Mouse (Mus musculus) limb, embryonic 15.5 days (tissue): Measurements from ENCODE around the gene Tchhl1. TPM values are rescaled to one million over a fixed set of nuclear protein-coding genes. Genes with fewer than 3 reads are reported as not detected.

Experiments
- ATAC-seq: fragments of 200-750 bp; cut with Nextera tagmentation; 2 replicates; pipeline ENCODE4 v1.8.0; 2017; ENCODE audit warnings: low read depth, moderate TSS enrichment; ENCODE audit not compliant: insufficient number of reproducible peaks, low FRiP score, low TSS enrichment
- H3K27ac ChIP-seq: fragments of 300-500 bp; sonication (generic); 2 replicates; pipeline ENCODE4 v1.5.1; 2015; ENCODE audit warnings: moderate library complexity, mild to moderate bottlenecking, inconsistent platforms
- H3K27me3 ChIP-seq: fragments of 300-500 bp; sonication (generic); 2 replicates; pipeline ENCODE4 v1.6.1; 2015; ENCODE audit warnings: inconsistent platforms
- H3K36me3 ChIP-seq: fragments of 300-500 bp; sonication (generic); 2 replicates; pipeline ENCODE4 v1.6.1; 2015; ENCODE audit warnings: inconsistent platforms
- H3K4me1 ChIP-seq: fragments of 300-500 bp; sonication (generic); 2 replicates; pipeline ENCODE4 v1.6.1; 2015; ENCODE audit warnings: inconsistent platforms
- H3K4me2 ChIP-seq: fragments of 300-500 bp; sonication (generic); 2 replicates; pipeline ENCODE4 v1.6.1; 2015; ENCODE audit warnings: mild to moderate bottlenecking, inconsistent platforms
- H3K4me3 ChIP-seq: fragments of 300-500 bp; sonication (generic); 2 replicates; pipeline ENCODE4 v1.5.1; 2015; ENCODE audit warnings: mild to moderate bottlenecking, inconsistent platforms
- H3K9ac ChIP-seq: fragments of 300-500 bp; sonication (generic); 2 replicates; pipeline ENCODE4 v1.6.1; 2015; ENCODE audit warnings: inconsistent platforms
- H3K9me3 ChIP-seq: fragments of 300-500 bp; sonication (generic); 2 replicates; pipeline ENCODE4 v1.6.1; 2016; ENCODE audit warnings: inconsistent platforms
- WGBS: fragments of 180-500 bp; shearing (Covaris S2); methylation state at CpG from one replicate; pipeline ENCODE4 v1.1.7; 2015; 5-methylcytosine and 5-hydroxymethylcytosine counted together
- microRNA-seq: library from miRNA; unstranded; fragments of <30 nt; microRNA quantifications from one replicate; pipeline ENCODE4, GENCODE M21; 2016
- polyA plus RNA-seq: library from polyadenylated mRNA; unstranded; fragments of >200 nt; fragmentation: Nextera tagmentation; extraction: Ambion mirVana; gene quantifications from 2 replicates; pipeline ENCODE4 v1.2.1, GENCODE M21; 2015

Tchhl1 gene
- polyA plus RNA-seq, 1 experiment from 2014 or later = not detected

DNA sequence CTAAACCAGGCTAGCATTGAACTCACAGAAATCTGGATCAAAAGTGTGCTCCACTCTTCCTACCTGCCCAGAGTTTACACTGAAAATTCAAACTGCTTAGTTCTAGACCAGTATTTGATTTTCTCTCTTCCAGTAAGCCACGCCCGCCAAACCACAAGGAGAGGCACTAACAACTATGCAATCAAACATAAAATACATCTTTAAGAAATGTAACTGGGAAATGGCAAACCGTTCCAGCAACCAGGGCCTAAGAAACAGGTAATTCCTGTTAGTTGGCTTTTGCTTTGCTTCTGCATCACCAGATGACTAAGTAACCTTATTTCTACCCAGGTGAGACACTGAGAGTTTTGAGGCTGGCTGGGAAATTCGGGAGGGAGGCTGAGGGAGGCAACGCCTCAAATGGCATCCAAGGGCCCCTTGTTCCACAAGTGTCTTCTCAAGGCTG lies 38.3 kb downstream of the Tchhl1 start:
- no peaks in the 10 kb centered on the region for H3K9me3 ChIP-seq
- ATAC-seq = no peak
- no peaks in the 10 kb centered on the region for H3K27me3 ChIP-seq
- H3K36me3 ChIP-seq = no peaks in the 10 kb centered on the region
- H3K4me3 ChIP-seq = no peak overlapping the region
- H3K4me1 ChIP-seq = no peaks in the 10 kb centered on the region; the same call in 1 of the 2 replicates
- no peak overlapping the region for H3K4me2 ChIP-seq
- H3K27ac ChIP-seq = 0 out of 2 replicates have a peak overlapping the region, but pooled peaks have one; percentile 6
- no peak overlapping the region for H3K9ac ChIP-seq
- 60% methylated on average over 5 of the region's 5 CpGs for WGBS

DNA sequence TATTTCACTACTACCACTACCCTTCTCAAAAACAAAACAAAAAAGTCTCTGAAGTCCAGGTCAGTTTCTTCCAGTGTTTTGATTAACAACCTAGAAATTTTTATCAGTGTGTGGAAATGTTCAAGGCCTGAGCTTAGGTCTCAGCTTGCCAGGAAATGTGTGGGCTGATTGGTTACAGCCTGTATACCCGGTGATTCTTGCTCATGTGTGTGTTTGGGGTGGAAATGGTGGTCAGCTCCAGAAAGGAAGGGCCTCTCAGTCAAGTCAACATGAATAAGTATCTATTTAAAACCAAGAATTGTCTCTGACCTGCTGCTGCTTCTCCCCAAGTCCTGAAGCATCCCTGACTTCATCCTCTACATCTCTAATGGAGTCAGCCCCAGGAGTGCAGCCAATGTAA lies 40.7 kb downstream of the Tchhl1 start:
- WGBS = 45% methylated on average over 1 of the region's 1 CpGs
- Histone ChIP-seq H3K4me2 (no peak overlapping the region), H3K36me3 (no peaks in the 10 kb centered on the region), H3K4me1 (no peaks in the 10 kb centered on the region; the same call in 1 of the 2 replicates), H3K9ac (no peak overlapping the region), H3K27ac (no peak overlapping the region), H3K27me3 (no peaks in the 10 kb centered on the region), H3K9me3 (no peaks in the 10 kb centered on the region), H3K4me3 (no peak overlapping the region)
- ATAC-seq = no peak

DNA sequence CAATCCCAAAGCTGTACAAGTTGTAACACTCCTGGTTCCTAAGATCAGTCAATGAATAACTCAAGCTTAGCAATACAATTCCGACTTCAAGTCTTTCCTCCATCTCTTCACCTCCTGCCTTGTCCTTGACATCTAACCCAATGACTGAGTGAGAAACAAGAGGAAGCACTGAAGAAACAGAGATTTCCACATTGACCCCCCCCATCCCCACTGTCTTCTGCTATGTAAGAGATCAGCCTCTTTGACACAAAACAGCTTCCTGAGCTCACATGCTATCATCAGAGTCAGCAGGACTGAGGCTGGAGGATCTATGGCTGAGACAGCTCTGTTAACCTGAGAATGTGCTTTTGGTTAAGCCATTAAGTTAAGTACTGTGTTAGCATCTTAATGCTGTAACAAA lies 42.5 kb downstream of the Tchhl1 start:
- Histone ChIP-seq H3K4me3 (no peak overlapping the region), H3K9ac (no peak overlapping the region), H3K27me3 (no peaks in the 10 kb centered on the region), H3K27ac (no peak overlapping the region), H3K9me3 (no peaks in the 10 kb centered on the region), H3K36me3 (no peaks in the 10 kb centered on the region), H3K4me2 (no peak overlapping the region), H3K4me1 (no peaks in the 10 kb centered on the region; the same call in 1 of the 2 replicates)
- 90% methylated on average over 1 of the region's 1 CpGs for WGBS
- no peak for ATAC-seq

DNA sequence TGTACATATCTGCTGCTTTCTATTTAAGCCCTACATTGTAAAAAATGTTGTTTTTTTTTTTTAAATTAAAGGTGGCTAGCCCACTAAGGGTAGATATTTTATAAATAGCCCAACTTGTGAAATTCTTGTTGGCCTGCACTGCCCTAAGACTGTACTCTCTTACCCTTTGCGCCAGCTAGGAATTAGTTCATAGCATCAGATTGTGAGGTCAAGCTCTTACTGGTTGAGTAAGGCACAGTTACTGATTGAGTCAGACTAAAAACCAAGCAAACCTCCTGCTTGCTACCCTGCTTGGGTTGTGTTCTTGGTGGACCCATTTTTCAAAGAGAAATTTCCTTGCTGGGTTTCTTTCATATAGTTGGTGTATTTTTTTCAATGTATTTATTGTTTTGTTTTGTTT lies 43.2 kb downstream of the Tchhl1 start:
- WGBS = 90% methylated on average over 1 of the region's 1 CpGs
- no peak for ATAC-seq

DNA sequence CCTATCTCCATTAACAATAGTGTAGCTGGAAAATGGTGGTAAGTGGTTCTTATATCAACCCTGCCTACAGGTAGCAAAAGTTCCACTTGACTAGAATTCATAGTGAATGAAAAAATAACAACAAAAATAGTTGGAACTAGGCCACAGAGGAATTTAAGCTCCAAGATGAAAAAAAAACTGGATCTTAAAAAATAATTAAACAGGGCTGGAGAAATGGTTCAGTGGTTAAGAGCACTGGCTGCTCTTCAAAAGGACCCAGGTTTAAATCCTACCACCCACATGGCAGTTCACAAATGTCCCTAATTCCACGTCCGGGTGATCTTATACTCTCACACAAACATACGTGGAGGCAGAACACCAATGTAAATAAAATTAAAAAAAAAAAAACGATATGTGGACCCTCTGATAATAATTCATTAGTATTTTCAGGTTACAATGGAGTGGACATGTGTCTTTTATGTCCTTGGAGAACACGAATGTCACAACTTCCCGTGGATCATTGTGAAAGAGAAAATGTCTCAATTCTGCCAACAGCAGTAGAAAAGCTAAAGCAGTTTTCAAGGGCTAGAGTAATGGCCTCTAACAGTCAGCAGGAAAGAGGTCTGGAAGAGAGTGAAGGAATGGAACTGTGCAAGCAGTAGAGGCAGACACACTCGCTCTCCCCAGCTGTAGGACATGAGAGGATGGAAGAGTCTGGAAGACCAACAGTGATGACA lies 44.0 kb downstream of the Tchhl1 start:
- no peaks in the 10 kb centered on the region for H3K27me3 ChIP-seq
- ATAC-seq = no peak
- H3K4me2 ChIP-seq = no peak overlapping the region
- H3K9ac ChIP-seq = no peak overlapping the region
- WGBS = 74% methylated on average over 7 of the region's 7 CpGs
- H3K4me1 ChIP-seq = no peaks in the 10 kb centered on the region
- no peaks in the 10 kb centered on the region for H3K36me3 ChIP-seq
- no peak overlapping the region for H3K4me3 ChIP-seq
- H3K27ac ChIP-seq = no peak overlapping the region
- no peaks in the 10 kb centered on the region for H3K9me3 ChIP-seq

More for the DNA sequence above, 43.2 kb downstream of the Tchhl1 start:
- no peak overlapping the region for H3K9ac ChIP-seq
- H3K4me1 ChIP-seq = no peaks in the 10 kb centered on the region
- H3K27me3 ChIP-seq = no peaks in the 10 kb centered on the region
- H3K27ac ChIP-seq = no peak overlapping the region
- no peaks in the 10 kb centered on the region for H3K9me3 ChIP-seq
- no peak overlapping the region for H3K4me2 ChIP-seq
- no peak overlapping the region for H3K4me3 ChIP-seq
- H3K36me3 ChIP-seq = no peaks in the 10 kb centered on the region

DNA sequence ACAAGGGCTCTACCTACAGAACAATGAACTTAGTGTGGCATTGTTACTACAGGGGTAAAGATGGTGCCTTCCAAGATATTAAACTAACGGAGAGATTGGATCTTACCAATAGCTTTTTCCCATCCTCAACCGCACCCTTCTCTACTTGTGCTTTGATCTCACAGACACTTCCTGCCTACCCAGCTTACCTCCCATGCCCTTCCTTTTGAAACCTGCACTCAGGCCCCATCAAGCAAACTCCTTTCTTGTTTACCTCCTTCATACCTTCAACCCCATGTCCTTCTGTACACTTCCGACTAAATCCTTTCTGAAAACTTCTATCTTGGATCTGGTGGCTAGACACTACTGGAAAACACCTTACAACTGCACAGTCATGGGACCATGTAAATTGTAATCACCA lies 46.1 kb downstream of the Tchhl1 start:
- H3K4me1 ChIP-seq = no peaks in the 10 kb centered on the region
- ATAC-seq = no peak
- H3K4me2 ChIP-seq = no peak overlapping the region
- no peak overlapping the region for H3K4me3 ChIP-seq
- no peak overlapping the region for H3K9ac ChIP-seq
- no peak overlapping the region for H3K27ac ChIP-seq
- WGBS = 93% methylated on average over 3 of the region's 3 CpGs
- no peaks in the 10 kb centered on the region for H3K36me3 ChIP-seq
- no peaks in the 10 kb centered on the region for H3K9me3 ChIP-seq
- no peaks in the 10 kb centered on the region for H3K27me3 ChIP-seq

DNA sequence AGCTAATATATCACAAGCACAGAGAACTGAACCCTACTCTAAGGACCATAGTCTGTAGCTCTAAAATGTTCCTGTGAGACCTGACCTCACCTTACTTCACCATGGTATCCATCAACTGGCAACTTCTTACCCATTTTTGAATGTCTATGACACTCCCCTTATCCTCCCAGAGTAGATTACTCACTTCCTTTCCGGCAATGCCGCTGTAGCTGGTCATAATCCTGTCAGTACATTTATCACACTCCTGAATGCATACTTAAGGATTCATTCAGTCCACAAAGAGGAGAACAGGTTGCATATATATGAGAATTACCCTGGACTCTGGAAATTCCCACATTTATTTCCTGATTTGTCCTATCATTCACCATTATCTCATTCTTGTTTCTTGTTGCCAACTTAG lies 48.8 kb downstream of the Tchhl1 start:
- no peak overlapping the region for H3K27ac ChIP-seq
- ATAC-seq = no peak
- no peak overlapping the region for H3K4me3 ChIP-seq
- H3K4me2 ChIP-seq = no peak overlapping the region
- no peaks in the 10 kb centered on the region for H3K27me3 ChIP-seq
- peaks cover 10% of the 10 kb centered on the region for H3K4me1 ChIP-seq
- H3K36me3 ChIP-seq = no peaks in the 10 kb centered on the region
- H3K9ac ChIP-seq = no peak overlapping the region
- 85% methylated on average over 2 of the region's 2 CpGs for WGBS
- H3K9me3 ChIP-seq = no peaks in the 10 kb centered on the region

DNA sequence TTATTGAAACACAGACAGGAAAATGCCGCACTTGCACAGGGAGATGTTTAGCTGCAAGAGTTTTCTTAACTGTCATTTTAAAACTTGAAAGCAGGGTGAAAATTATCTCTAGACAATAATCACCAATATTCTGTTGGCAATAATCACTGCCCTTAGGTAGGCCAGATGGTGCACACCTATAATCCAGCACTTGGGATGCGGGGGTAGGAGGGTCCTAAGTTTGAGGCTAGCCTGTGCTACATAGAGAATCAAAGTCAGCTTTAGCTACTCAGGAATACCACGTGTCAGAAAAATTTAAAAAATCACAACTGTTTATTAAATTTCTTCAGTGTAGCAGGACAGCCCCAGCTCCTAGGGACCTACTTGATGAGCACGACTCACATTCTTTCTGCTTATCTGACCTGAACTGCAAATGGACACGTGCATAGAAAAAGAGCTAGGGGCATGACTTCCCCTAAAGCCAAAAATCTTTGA lies 51.3 kb downstream of the Tchhl1 start:
- H3K4me3 ChIP-seq = peak overlapping the region; percentile 73
- peak; percentile 15; the same call in 1 of the 2 replicates for ATAC-seq
- no peaks in the 10 kb centered on the region for H3K27me3 ChIP-seq
- H3K4me1 ChIP-seq = peaks cover 23% of the 10 kb centered on the region
- H3K27ac ChIP-seq = peak overlapping the region; percentile 97
- H3K36me3 ChIP-seq = peaks cover 7% of the 10 kb centered on the region; the same call in 1 of the 2 replicates
- 50% methylated on average over 5 of the region's 5 CpGs for WGBS
- H3K9me3 ChIP-seq = no peaks in the 10 kb centered on the region
- peak overlapping the region; percentile 47 for H3K4me2 ChIP-seq
- H3K9ac ChIP-seq = no peak overlapping the region

DNA sequence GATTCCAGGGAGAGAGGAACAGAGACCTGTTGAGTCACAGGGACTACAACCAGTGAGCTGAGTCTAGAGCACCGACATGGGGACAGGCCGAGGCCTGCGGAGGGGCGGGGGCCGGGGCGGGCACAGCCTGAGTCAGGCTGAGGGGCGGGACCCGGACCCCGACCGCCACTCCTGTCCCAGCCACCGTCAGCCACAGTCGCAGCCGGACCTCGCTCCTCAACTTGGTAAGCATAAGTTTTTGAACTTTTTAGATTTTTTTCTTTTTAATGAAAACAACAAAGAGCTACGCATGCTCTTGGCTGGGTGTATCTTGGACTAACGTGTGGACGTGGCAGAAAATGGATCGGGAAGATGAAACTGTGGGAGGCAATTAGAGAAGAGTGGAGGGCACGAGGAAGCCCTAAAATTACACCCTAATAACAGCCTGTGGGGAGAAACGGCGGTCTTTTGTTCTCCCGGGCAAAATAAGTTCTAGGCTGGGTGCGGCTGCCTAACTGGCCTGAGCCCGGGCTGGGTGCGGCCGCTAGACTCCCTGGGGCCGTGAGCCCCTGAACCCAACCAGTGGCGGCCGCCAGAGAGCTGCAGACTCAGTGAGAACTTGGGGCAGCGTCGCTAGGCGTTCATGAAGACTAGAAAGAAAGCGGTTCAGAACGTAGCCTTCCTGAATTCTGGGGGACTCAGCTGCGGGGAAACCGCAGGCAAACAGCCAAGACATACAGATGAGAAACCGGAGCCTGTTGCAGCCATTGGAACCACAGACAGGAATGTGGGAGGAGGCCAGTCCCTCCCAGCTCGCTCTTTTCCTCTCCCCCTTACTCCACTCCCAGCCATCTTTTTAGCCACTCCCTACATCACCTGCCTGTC lies 52.0 kb downstream of the Tchhl1 start, which contains the start of gene S100a11:
S100a11 (plus strand) TSS at position 159 of the 864 bp plus-strand sequence.
- Histone ChIP-seq H3K9me3 (no peaks in the 10 kb centered on the region), H3K9ac (peak within 1 kb of the TSS; percentile 70), H3K27ac (peak within 1 kb of the TSS; percentile 97), H3K4me1 (peaks cover 23% of the 10 kb centered on the region), H3K36me3 (peaks cover 9% of the 10 kb centered on the region; the same call in 1 of the 2 replicates), H3K4me2 (peak within 1 kb of the TSS; percentile 47), H3K4me3 (peak within 1 kb of the TSS; percentile 73), H3K27me3 (no peaks in the 10 kb centered on the region)
- WGBS = under 1% methylated on average over 38 of the region's 38 CpGs
- peak; percentile 88 for ATAC-seq

Small RNA genes lying within 50 kb of the gene (microRNA-seq; reads per million reads assigned to microRNA genes)
- not detected for gene Gm22752

Other genes starting within 250 kb of the Tchhl1 start
- 0.42 and 6.5 TPM in 2 replicates for gene Flg, start 195.2 kb upstream of the Tchhl1 start, polyA plus RNA-seq
- gene Hrnr, start 149.0 kb upstream of the Tchhl1 start, polyA plus RNA-seq = 44.2 and 51.3 TPM in 2 replicates
- gene Rptn, start 75.1 kb upstream of the Tchhl1 start, polyA plus RNA-seq = 0.05 and 0.16 TPM in 2 replicates
- 4.3 and 4.7 TPM in 2 replicates for gene Tchh, start 26.4 kb upstream of the Tchhl1 start, polyA plus RNA-seq
- gene S100a11, start 51.7 kb downstream of the Tchhl1 start, polyA plus RNA-seq = 1,981 and 2,196 TPM in 2 replicates
- gene S100a10, start 86.3 kb downstream of the Tchhl1 start, polyA plus RNA-seq = 826 and 857 TPM in 2 replicates
- not detected in 2 replicates for gene Tdpoz2, start 183.9 kb downstream of the Tchhl1 start, polyA plus RNA-seq
- gene Tdpoz1, start 207.6 kb downstream of the Tchhl1 start, polyA plus RNA-seq = not detected in 2 replicates
- gene Gm37596, start 224.3 kb downstream of the Tchhl1 start, polyA plus RNA-seq = not detected in 2 replicates